Mouse (Mus musculus) E14TG2a.4 (cell line): Measurements from ENCODE around the gene Mxd3.

Experiments
- CTCF ChIP-seq: conservative IDR thresholded peaks from 2 replicates; pipeline ENCODE4 v1.5.1; 2014; ENCODE audit warnings: low read length
- POU5F1 ChIP-seq: IDR thresholded peaks from 2 replicates; pipeline ENCODE4 v1.6.1; 2014; ENCODE audit warnings: low read length, borderline replicate concordance

DNA sequence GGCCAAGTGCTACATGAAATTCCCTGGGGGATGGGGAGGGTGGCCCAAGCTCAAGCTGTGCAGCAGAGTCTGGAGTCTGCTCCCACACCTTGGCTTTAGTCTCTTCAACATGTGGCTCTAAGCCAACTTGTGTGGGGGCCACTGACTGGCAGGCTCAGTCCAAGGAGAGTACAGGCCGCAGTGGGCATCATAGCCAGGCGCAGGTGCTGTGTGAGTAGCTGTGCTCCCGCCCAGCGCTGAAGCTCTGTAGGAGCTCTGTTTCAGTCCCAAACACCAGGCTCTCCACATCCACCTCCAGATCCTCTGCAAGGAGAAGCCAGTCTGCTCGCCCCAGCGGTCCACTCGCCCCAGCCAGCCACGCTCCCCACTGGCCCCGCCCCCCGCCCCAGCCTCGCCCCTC lies 4.0 kb downstream of the Mxd3 start:
- TF ChIP-seq CTCF (no peak), POU5F1 (no peak)
